Mouse (Mus musculus): ENCODE results near the gene Traf3.

DNA sequence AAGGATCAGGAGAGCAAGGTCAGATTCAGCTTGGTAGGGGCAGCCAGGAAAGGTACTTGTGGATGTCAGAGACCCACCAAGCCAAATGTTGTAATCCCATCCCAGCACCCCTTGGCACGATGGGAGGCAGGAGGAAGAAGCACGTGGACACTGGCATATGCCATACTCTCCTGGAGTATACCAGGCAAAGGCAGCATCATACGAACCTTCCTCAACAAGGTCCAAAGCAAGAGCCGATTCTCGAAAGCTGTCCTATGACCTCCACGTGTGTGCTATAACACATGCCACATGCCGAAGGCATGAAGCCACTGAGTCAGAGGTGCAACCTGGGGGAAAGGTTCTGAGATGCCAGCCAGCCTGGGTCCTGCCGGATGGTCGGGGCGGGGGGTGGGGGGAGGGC is 5.3 kb upstream of the Traf3 start:
- no peak for TF ChIP-seq CTCF (IDR thresholded peaks at IDR 0.05; ENCODE audit: low read depth, low read length)
- no peak for TF ChIP-seq EP300 (IDR thresholded peaks at IDR 0.05; ENCODE audit: insufficient read depth, low read depth, low read length)
